Mouse (Mus musculus) cortical plate, adult 2 months (tissue): ENCODE data around the gene Fhit.

Experiments used
- CTCF ChIP-seq: fragments of 200-500 bp; IDR thresholded peaks from 2 replicates; pipeline ENCODE4 v1.5.1; 2011; ENCODE audit warnings: mild to moderate bottlenecking, control low read depth, low read length; ENCODE audit not compliant: insufficient read depth; ENCODE audit errors: extremely low read depth
- POLR2A ChIP-seq: fragments of 200-500 bp; IDR thresholded peaks from 2 replicates; pipeline ENCODE4 v1.6.1; 2011; ENCODE audit warnings: mild to moderate bottlenecking, low read length, control low read depth; ENCODE audit not compliant: insufficient read depth; ENCODE audit errors: extremely low read depth

DNA sequence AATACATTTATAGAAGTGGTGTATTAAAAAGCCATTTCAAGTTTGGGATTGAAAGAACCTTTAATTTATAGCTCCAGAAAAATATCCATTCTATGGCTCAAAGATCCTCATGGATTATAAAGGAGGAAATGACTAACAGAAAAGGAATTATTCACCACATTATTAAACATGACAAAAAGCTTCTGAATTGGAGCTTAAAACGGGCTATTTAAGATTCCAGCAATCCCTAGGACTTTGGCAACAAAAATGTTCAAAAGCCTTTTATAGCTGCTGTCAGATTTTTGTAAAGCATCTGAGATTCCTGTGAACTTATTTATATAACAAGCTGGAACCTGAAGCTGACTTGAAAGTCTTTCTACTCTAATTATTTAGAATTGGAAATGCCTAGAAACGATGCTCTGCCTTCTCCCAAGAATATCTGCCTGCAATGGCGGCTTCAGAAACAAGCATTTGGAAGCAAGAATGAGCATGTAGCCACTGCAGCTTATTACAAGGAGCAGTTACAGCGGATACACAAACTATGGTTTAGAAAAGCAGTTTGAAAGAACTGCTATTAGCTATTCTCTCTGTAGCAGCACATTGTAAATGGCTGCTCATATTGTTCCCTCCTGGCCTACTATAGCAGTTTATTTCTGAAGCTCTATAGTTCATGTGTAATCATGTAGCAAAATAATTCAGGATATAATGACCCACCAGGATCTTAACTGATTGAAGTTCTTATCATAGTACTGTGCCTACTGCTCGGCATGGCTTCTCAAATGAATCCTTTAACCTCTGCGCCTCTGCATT lies 995.0 kb downstream of the Fhit start:
- TF ChIP-seq CTCF = no peak
- TF ChIP-seq POLR2A = no peak
